Mouse (Mus musculus) heart, adult 2 months (tissue): ENCODE results near the gene Lrrc63.

ENCODE experiments used
- CTCF ChIP-seq: fragments of 200-600 bp; IDR thresholded peaks from 2 replicates; pipeline ENCODE4 v1.8.1; 2022; ENCODE audit warnings: antibody characterized with exemption, mild to moderate bottlenecking, moderate library complexity
- POLR2A ChIP-seq: fragments of 200-500 bp; IDR thresholded peaks from 2 replicates; pipeline ENCODE4 v1.6.1; 2011; ENCODE audit warnings: mild to moderate bottlenecking, low read depth, low read length, control low read depth; ENCODE audit not compliant: insufficient read depth

DNA sequence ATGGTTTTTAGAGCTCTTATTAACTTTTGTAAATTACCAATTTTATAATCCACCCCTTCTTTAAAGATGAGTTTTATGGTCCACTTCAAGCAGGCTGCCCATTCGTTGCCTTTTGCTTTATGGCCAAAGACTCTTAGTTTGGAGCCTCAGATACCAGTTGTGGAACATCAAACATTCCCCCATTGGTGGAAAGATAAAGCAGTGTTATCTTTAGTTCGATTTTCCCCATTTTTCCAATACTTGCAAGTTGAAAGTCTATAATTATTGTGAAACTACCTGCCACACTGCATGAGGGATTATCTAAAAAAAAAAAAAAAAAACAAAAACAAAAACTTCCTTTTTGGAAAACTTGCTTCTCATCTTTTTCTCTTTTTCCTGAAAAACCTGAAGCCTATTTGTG, 20.0 kb upstream of the Lrrc63 start:
- TF ChIP-seq CTCF = no peak
- no peak for TF ChIP-seq POLR2A
